13 mouse cellular contexts compared by ENCODE assay signal in the genomic region with DNA sequence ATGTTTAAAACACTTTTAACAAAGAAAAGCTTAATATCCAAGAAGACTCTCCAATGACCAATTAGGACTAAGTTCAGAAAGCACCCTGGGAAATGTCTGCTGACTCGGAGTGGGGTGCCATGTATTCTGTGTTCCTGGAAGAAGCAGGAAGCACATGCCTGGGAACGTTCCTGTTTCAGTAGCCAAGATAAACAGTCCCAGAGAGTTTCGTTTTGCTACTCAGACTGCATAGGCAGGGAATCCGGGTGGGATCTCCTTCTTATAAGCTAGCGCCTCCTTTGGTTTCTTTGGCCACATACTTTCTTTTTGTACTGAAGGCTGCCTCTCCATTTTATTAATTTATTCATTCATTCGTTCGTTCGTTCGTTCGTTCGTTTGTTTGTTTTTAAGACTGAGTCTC.
DNase-seq lines count a peak whose midpoint lies in the region; ATAC-seq and TF ChIP-seq lines count a peak whose summit lies in the region.
"Had no signal": no experiment of that assay in that cellular context is flagged by ENCODE, and none has a peak within 500 bp of the region (broad histone marks: within the 10 kb centered on the region; RNA-seq: fewer than 3 reads in every experiment).

No protein-coding gene starts in this region.

- H3K27ac ChIP-seq in kidney, embryonic 14.5 days (ENCODE audit: low read depth, low read length) = no peak overlapping the region
- H3K27ac ChIP-seq in heart, adult 2 months = peak overlapping the region; percentile 60
- H3K27ac ChIP-seq in kidney, adult 2 months (ENCODE audit: insufficient read depth, low read depth, low read length) = peak overlapping the region; percentile 42; the same call in 1 of the 2 replicates
- H3K27ac ChIP-seq in midbrain, embryonic 15.5 days = no peak overlapping the region
- H3K27ac ChIP-seq: embryonic facial prominence, embryonic 10.5 days; forebrain, embryonic 13.5 days; liver, embryonic 13.5 days; midbrain, embryonic 13.5 days had no signal

- H3K79me2 ChIP-seq in heart, adult 2 months (replicated peaks; ENCODE audit: control insufficient read depth, insufficient read depth, low read length) = no peaks in the 10 kb centered on the region

- no peak overlapping the region for H3K4me3 ChIP-seq in kidney, embryonic 14.5 days (ENCODE audit: low read length)
- no peak overlapping the region for H3K4me3 ChIP-seq in heart, adult 2 months
- no peak overlapping the region for H3K4me3 ChIP-seq in kidney, adult 2 months (ENCODE audit: insufficient read depth, low read depth, low read length)
- no peak overlapping the region for H3K4me3 ChIP-seq in midbrain, embryonic 15.5 days
- H3K4me3 ChIP-seq: embryonic facial prominence, embryonic 10.5 days; forebrain, embryonic 13.5 days; liver, embryonic 13.5 days; midbrain, embryonic 13.5 days had no signal

- TF ChIP-seq CTCF in heart, adult 2 months (IDR thresholded peaks at IDR 0.05) = peak; percentile 50
- no peak for TF ChIP-seq CTCF in kidney, adult 2 months (conservative IDR thresholded peaks at IDR 0.05; ENCODE audit: insufficient read depth, insufficient read length, low read depth, low read length)

- no peaks in the 10 kb centered on the region for H3K27me3 ChIP-seq in kidney, embryonic 14.5 days (ENCODE audit: control insufficient read depth, insufficient read depth, low read length)
- H3K27me3 ChIP-seq in heart, adult 2 months (ENCODE audit: control insufficient read depth, insufficient read depth, low read length) = no peaks in the 10 kb centered on the region
- no peaks in the 10 kb centered on the region for H3K27me3 ChIP-seq in kidney, adult 2 months (replicated peaks; ENCODE audit: control insufficient read depth, insufficient read depth, low read length)
- no peaks in the 10 kb centered on the region for H3K27me3 ChIP-seq in midbrain, embryonic 15.5 days (replicated peaks)
- H3K27me3 ChIP-seq: forebrain, embryonic 13.5 days; liver, embryonic 13.5 days; midbrain, embryonic 13.5 days had no signal

- no peak overlapping the region for H3K9ac ChIP-seq in kidney, embryonic 14.5 days (ENCODE audit: low read depth, low read length)
- H3K9ac ChIP-seq in heart, adult 2 months (ENCODE audit: low read depth, low read length) = no peak overlapping the region
- no peak overlapping the region for H3K9ac ChIP-seq in midbrain, embryonic 15.5 days
- H3K9ac ChIP-seq: forebrain, embryonic 13.5 days; liver, embryonic 13.5 days; midbrain, embryonic 13.5 days had no signal

- no peaks in the 10 kb centered on the region for H3K9me3 ChIP-seq in kidney, embryonic 14.5 days (ENCODE audit: control insufficient read depth, low read length)
- H3K9me3 ChIP-seq in midbrain, embryonic 15.5 days = no peaks in the 10 kb centered on the region
- H3K9me3 ChIP-seq: embryonic facial prominence, embryonic 10.5 days; forebrain, embryonic 13.5 days; liver, embryonic 13.5 days; midbrain, embryonic 13.5 days had no signal

- peaks cover 4% of the 10 kb centered on the region; the same call in 1 of the 2 replicates for H3K4me1 ChIP-seq in kidney, embryonic 14.5 days (ENCODE audit: control insufficient read depth, insufficient read depth, low read length)
- H3K4me1 ChIP-seq in heart, adult 2 months (ENCODE audit: control insufficient read depth, insufficient read depth, low read length) = no peaks in the 10 kb centered on the region
- no peaks in the 10 kb centered on the region for H3K4me1 ChIP-seq in kidney, adult 2 months (ENCODE audit: control insufficient read depth, insufficient read depth, low read length)
- no peaks in the 10 kb centered on the region for H3K4me1 ChIP-seq in midbrain, embryonic 15.5 days
- H3K4me1 ChIP-seq: forebrain, embryonic 13.5 days; liver, embryonic 13.5 days had no signal

- H3K36me3 ChIP-seq in kidney, embryonic 14.5 days (ENCODE audit: control insufficient read depth, insufficient read depth, low read length) = no peaks in the 10 kb centered on the region
- no peaks in the 10 kb centered on the region for H3K36me3 ChIP-seq in heart, adult 2 months (ENCODE audit: control insufficient read depth, insufficient read depth, low read length)
- H3K36me3 ChIP-seq in kidney, adult 2 months (ENCODE audit: control insufficient read depth, insufficient read depth, low read length) = no peaks in the 10 kb centered on the region
- H3K36me3 ChIP-seq in midbrain, embryonic 15.5 days (replicated peaks) = no peaks in the 10 kb centered on the region
- H3K36me3 ChIP-seq: embryonic facial prominence, embryonic 10.5 days; liver, embryonic 13.5 days; midbrain, embryonic 13.5 days had no signal

- H3K4me2 ChIP-seq in kidney, embryonic 14.5 days (replicated peaks; ENCODE audit: low read depth, low read length) = no peak overlapping the region
- no peak overlapping the region for H3K4me2 ChIP-seq in midbrain, embryonic 15.5 days
- H3K4me2 ChIP-seq: forebrain, embryonic 13.5 days; liver, embryonic 13.5 days; midbrain, embryonic 13.5 days had no signal

- peak; percentile 83 for TF ChIP-seq EP300 in heart, adult 2 months (IDR thresholded peaks at IDR 0.05; ENCODE audit: insufficient read depth, low read depth, low read length)

- no peak for ATAC-seq in kidney, embryonic 14.5 days (ENCODE audit: low FRiP score, low TSS enrichment)
- no peak for ATAC-seq in midbrain, embryonic 15.5 days (replicated peaks)
- ATAC-seq: forebrain, embryonic 13.5 days; midbrain, embryonic 13.5 days had no signal

- peak; percentile 46 for DNase-seq in kidney, adult 11 months
- DNase-seq in heart, adult 2 months = peak; percentile 37 to 62
- peak; percentile 72 for DNase-seq in kidney, adult 2 months
- DNase-seq in lung, postnatal 25 days (ENCODE audit: low spot score) = peak; percentile 67
- DNase-seq in cerebellum, adult 11 months = no peak
- DNase-seq in ovary, adult 18-20 months (ENCODE audit: low spot score) = no peak
- DNase-seq: layer of hippocampus, adult 9-11 months; liver, embryonic 13.5 days had no signal

- intact Hi-C loops in heart, adult 2 months (cut with DNase I) = loop anchor here (5.0 kb wide), 1 partner anchor 104 kb away; a partner anchor contains a TSS

- TF ChIP-seq POLR2A in heart, adult 2 months (IDR thresholded peaks at IDR 0.05; ENCODE audit: insufficient read depth, low read depth, low read length) = peak; percentile 42; the same call in 1 of the 2 replicates
- TF ChIP-seq POLR2A in kidney, adult 2 months (IDR thresholded peaks at IDR 0.05; ENCODE audit: low read depth, low read length) = no peak

- 79% methylated on average over 11 of the region's 11 CpGs for WGBS in kidney, embryonic 14.5 days
- WGBS in heart, adult 2 months = 40% methylated on average over 11 of the region's 11 CpGs
- 61% methylated on average over 11 of the region's 11 CpGs for WGBS in kidney, adult 2 months
- 85% methylated on average over 11 of the region's 11 CpGs for WGBS in midbrain, embryonic 15.5 days

Comparison
In these comparisons a context has a peak if more than half of its experiments do, and no peak if none do; other contexts are left out.
1. H3K27ac ChIP-seq: peak in heart, adult 2 months (single experiment) and kidney, adult 2 months (single experiment); none in kidney, embryonic 14.5 days (single experiment) and midbrain, embryonic 15.5 days (single experiment).
2. DNase-seq: peak in kidney, adult 11 months (single experiment), heart, adult 2 months (2 of 2), kidney, adult 2 months (single experiment) and lung, postnatal 25 days (single experiment); none in cerebellum, adult 11 months (single experiment) and ovary, adult 18-20 months (single experiment).